Mouse (Mus musculus): ENCODE results near the gene Sec14l1.
A peak's percentile ranks its signal among the peaks of the same experiment; 100 is the strongest.

Sec14l1 gene

GRCm38 (mm10) chr11:117111967-117112648, 2.9 kb upstream of the Sec14l1 start:
- DNase-seq, result no peak

- no peak for DNase-seq
These were observed 2.3 kb upstream of the Sec14l1 start for GRCm38 (mm10) chr11:117112649-117113051.

GRCm38 (mm10) chr11:117113377-117113776, 1.6 kb upstream of the Sec14l1 start:
- no peak for DNase-seq

GRCm38 (mm10) chr11:117114231-117114591, 757 bp upstream of the Sec14l1 start:
- no peak for DNase-seq

- peak; percentile 66 for DNase-seq
These were observed 615 bp downstream of the Sec14l1 start for GRCm38 (mm10) chr11:117115346-117116219.

GRCm38 (mm10) chr11:117116350-117117303, 1.7 kb downstream of the Sec14l1 start:
- no peak for DNase-seq

GRCm38 (mm10) chr11:117117321-117117720, 2.4 kb downstream of the Sec14l1 start:
- DNase-seq, result no peak

GRCm38 (mm10) chr11:117117791-117118190, 2.8 kb downstream of the Sec14l1 start:
- DNase-seq, result no peak

GRCm38 (mm10) chr11:117118248-117118647, 3.3 kb downstream of the Sec14l1 start:
- no peak for DNase-seq

GRCm38 (mm10) chr11:117118721-117119321, 3.9 kb downstream of the Sec14l1 start:
- no peak for DNase-seq

- no peak for DNase-seq
These were observed 4.8 kb downstream of the Sec14l1 start for GRCm38 (mm10) chr11:117119723-117120122.

- DNase-seq, result no peak
These were observed 5.6 kb downstream of the Sec14l1 start for GRCm38 (mm10) chr11:117120285-117121163.

GRCm38 (mm10) chr11:117121164-117121535, 6.2 kb downstream of the Sec14l1 start:
- peak; percentile 53 for DNase-seq

- no peak for DNase-seq
These were observed 7.0 kb downstream of the Sec14l1 start for GRCm38 (mm10) chr11:117121954-117122353.

GRCm38 (mm10) chr11:117123418-117124085, 8.6 kb downstream of the Sec14l1 start:
- DNase-seq, result no peak

- DNase-seq, result no peak
These were observed 9.6 kb downstream of the Sec14l1 start for GRCm38 (mm10) chr11:117124539-117124938.

- DNase-seq, result no peak
These were observed 12.4 kb downstream of the Sec14l1 start for GRCm38 (mm10) chr11:117127250-117127837.

GRCm38 (mm10) chr11:117127931-117128548, 13.1 kb downstream of the Sec14l1 start:
- DNase-seq, result no peak

- no peak for DNase-seq
These were observed 14.5 kb downstream of the Sec14l1 start for GRCm38 (mm10) chr11:117129473-117129872.

- DNase-seq, result no peak
These were observed 15.1 kb downstream of the Sec14l1 start for GRCm38 (mm10) chr11:117130068-117130467.
